Mouse (Mus musculus) cerebellum, adult 9-11 months (tissue): ENCODE data around the gene Eif4g3.
"Not testable (repeated sequence)": the region's sequence is repeated elsewhere in the genome, so short reads cannot be mapped to it uniquely, and the experiment has no call there.

Source experiments
- DNase-seq: peaks from one replicate; pipeline ENCODE4 v3.0.0; 2022

Eif4g3 gene

GRCm38 (mm10) chr4:138031828-138032227, 39.0 kb downstream of the Eif4g3 start:
- DNase-seq: no peak

GRCm38 (mm10) chr4:138033871-138034270, 41.0 kb downstream of the Eif4g3 start:
- DNase-seq: no peak

GRCm38 (mm10) chr4:138035435-138036120, 42.8 kb downstream of the Eif4g3 start:
- no peak for DNase-seq

- DNase-seq: no peak
Observed at GRCm38 (mm10) chr4:138037110-138037509, 44.3 kb downstream of the Eif4g3 start.

- DNase-seq: no peak
Observed at GRCm38 (mm10) chr4:138037896-138038295, 45.1 kb downstream of the Eif4g3 start.

GRCm38 (mm10) chr4:138038365-138039274, 45.8 kb downstream of the Eif4g3 start:
- no peak for DNase-seq

- peak; percentile 75 for DNase-seq
Observed at GRCm38 (mm10) chr4:138039275-138039651, 46.4 kb downstream of the Eif4g3 start.

GRCm38 (mm10) chr4:138040589-138040988, 47.8 kb downstream of the Eif4g3 start:
- no peak for DNase-seq

GRCm38 (mm10) chr4:138041566-138042256, 48.9 kb downstream of the Eif4g3 start:
- DNase-seq: no peak

GRCm38 (mm10) chr4:138042257-138042589, 49.4 kb downstream of the Eif4g3 start:
- no peak for DNase-seq

GRCm38 (mm10) chr4:138042625-138043024, 49.8 kb downstream of the Eif4g3 start:
- no peak for DNase-seq

- DNase-seq: no peak
Observed at GRCm38 (mm10) chr4:138044841-138045500, 52.1 kb downstream of the Eif4g3 start.

GRCm38 (mm10) chr4:138045809-138046208, 53.0 kb downstream of the Eif4g3 start:
- DNase-seq: no peak

- no peak for DNase-seq
Observed at GRCm38 (mm10) chr4:138046371-138046770, 53.5 kb downstream of the Eif4g3 start.

- no peak for DNase-seq
Observed at GRCm38 (mm10) chr4:138049547-138049946, 56.7 kb downstream of the Eif4g3 start.

GRCm38 (mm10) chr4:138051488-138051887, 58.7 kb downstream of the Eif4g3 start:
- no peak for DNase-seq

- DNase-seq: no peak
Observed at GRCm38 (mm10) chr4:138056658-138057057, 63.8 kb downstream of the Eif4g3 start.

GRCm38 (mm10) chr4:138057196-138057754, 64.5 kb downstream of the Eif4g3 start:
- not testable (repeated sequence) for DNase-seq

GRCm38 (mm10) chr4:138061161-138061560, 68.3 kb downstream of the Eif4g3 start:
- DNase-seq: no peak

- peak; percentile 68 for DNase-seq
Observed at GRCm38 (mm10) chr4:138063372-138064265, 70.8 kb downstream of the Eif4g3 start.

GRCm38 (mm10) chr4:138064882-138065592, 72.2 kb downstream of the Eif4g3 start:
- no peak for DNase-seq
